16 mouse cellular contexts compared by ENCODE assay signal in the genomic region with DNA sequence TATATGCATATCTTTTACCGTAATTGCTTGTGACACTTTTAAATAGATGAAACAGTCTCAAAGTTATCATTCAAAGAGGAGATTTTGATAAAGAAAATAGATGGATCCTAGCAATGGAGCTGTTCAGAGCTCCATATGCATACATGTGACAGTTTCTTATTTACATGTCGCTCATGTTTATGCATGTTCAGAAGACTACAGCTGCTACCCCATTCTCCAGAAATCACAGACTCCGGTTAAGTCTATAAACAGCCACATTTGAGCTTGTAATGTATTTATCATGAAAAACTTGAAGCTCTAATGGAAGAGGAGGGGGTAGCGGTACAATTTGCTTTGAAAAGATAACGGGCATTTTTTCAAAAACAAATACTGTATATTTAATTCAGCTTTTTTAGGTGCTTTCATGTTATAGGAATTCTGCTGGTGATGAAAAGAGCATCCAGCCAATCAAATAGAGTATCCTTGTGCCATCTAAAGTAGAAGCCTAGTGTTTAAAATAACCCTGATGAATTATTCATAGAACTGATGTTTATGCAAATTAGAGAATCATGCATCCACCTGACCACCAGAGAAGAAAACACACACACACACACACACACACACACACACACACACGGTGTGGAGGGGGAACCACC.
A peak's percentile ranks its signal among the peaks of the same experiment; 100 is the strongest.
DNase-seq lines count a peak whose midpoint lies in the region; ATAC-seq lines count a peak whose summit lies in the region.
"Had no signal": no experiment of that assay in that cellular context is flagged by ENCODE, and none has a peak within 500 bp of the region (broad histone marks: within the 10 kb centered on the region; RNA-seq: fewer than 3 reads in every experiment).

No protein-coding gene starts in this region.

- no peaks in the 10 kb centered on the region for H3K9me3 ChIP-seq in forebrain, embryonic 14.5 days (replicated peaks; ENCODE audit: control insufficient read depth, low read length)
- no peaks in the 10 kb centered on the region for H3K9me3 ChIP-seq in midbrain, embryonic 12.5 days
- H3K9me3 ChIP-seq in kidney, embryonic 14.5 days (ENCODE audit: control insufficient read depth, low read length), result no peaks in the 10 kb centered on the region
- H3K9me3 ChIP-seq: embryonic facial prominence, embryonic 12.5 days; megakaryocyte, embryonic 14.5 days had no signal

- intact Hi-C loops in left cerebral cortex, postnatal 25 days (cut with DNase I), result loop anchor here (10.0 kb wide), 1 partner anchor 1181 kb away; no protein-coding TSS in a partner anchor
- intact Hi-C loops in left cerebral cortex, postnatal 36 days (cut with DNase I), result no loop called here

- peak; percentile 96 for ATAC-seq in forebrain, embryonic 14.5 days
- ATAC-seq in midbrain, embryonic 12.5 days (ENCODE audit: low FRiP score, low read depth), result peak; percentile 95
- no peak for ATAC-seq in kidney, embryonic 14.5 days (ENCODE audit: low FRiP score, low TSS enrichment)
- ATAC-seq: activated CD4-positive, CD25-positive, alpha-beta regulatory T cell, adult 4 months had no signal

- H3K9ac ChIP-seq in forebrain, embryonic 14.5 days (ENCODE audit: low read length), result no peak overlapping the region
- H3K9ac ChIP-seq in midbrain, embryonic 12.5 days (replicated peaks), result no peak overlapping the region
- H3K9ac ChIP-seq in kidney, embryonic 14.5 days (ENCODE audit: low read depth, low read length), result no peak overlapping the region
- H3K9ac ChIP-seq: embryonic facial prominence, embryonic 12.5 days had no signal

- peak; percentile 12 to 61 for DNase-seq in left cerebral cortex, postnatal 25 days (ENCODE audit: low spot score in 2 of 2)
- DNase-seq in left cerebral cortex, postnatal 36 days (ENCODE audit: low spot score in 2 of 2), result no peak
- DNase-seq in forebrain, embryonic 14.5 days (ENCODE audit: low spot score), result peak; percentile 90
- DNase-seq in right cerebral cortex, postnatal 14 days, result peak; percentile 16
- DNase-seq in gastrocnemius, postnatal 10 days, result no peak
- DNase-seq in heart, adult 9 months (ENCODE audit: low spot score in 2 of 2), result no peak
- DNase-seq: cerebellum, postnatal 25 days; heart, postnatal 10 days; kidney, adult 18-20 months; layer of hippocampus, adult 9-11 months; lung, adult 2 months had no signal

- no peaks in the 10 kb centered on the region for H3K36me3 ChIP-seq in forebrain, embryonic 14.5 days (ENCODE audit: control insufficient read depth, insufficient read depth, low read length)
- H3K36me3 ChIP-seq in midbrain, embryonic 12.5 days, result no peaks in the 10 kb centered on the region
- H3K36me3 ChIP-seq in kidney, embryonic 14.5 days (ENCODE audit: control insufficient read depth, insufficient read depth, low read length), result no peaks in the 10 kb centered on the region
- H3K36me3 ChIP-seq: embryonic facial prominence, embryonic 12.5 days had no signal

- WGBS in forebrain, embryonic 14.5 days, result 26% methylated on average over 6 of the region's 6 CpGs
- 64% methylated on average over 6 of the region's 6 CpGs for WGBS in midbrain, embryonic 12.5 days
- 84% methylated on average over 6 of the region's 6 CpGs for WGBS in kidney, embryonic 14.5 days

- peak overlapping the region; percentile 36 for H3K4me2 ChIP-seq in forebrain, embryonic 14.5 days (ENCODE audit: low read length)
- H3K4me2 ChIP-seq in midbrain, embryonic 12.5 days (replicated peaks), result peak overlapping the region; percentile 23; the same call in 1 of the 2 replicates
- no peak overlapping the region for H3K4me2 ChIP-seq in kidney, embryonic 14.5 days (replicated peaks; ENCODE audit: low read depth, low read length)
- H3K4me2 ChIP-seq: embryonic facial prominence, embryonic 12.5 days had no signal

- H3K27me3 ChIP-seq in forebrain, embryonic 14.5 days (replicated peaks; ENCODE audit: control insufficient read depth, insufficient read depth, low read length), result no peaks in the 10 kb centered on the region
- H3K27me3 ChIP-seq in midbrain, embryonic 12.5 days, result no peaks in the 10 kb centered on the region
- no peaks in the 10 kb centered on the region for H3K27me3 ChIP-seq in kidney, embryonic 14.5 days (ENCODE audit: control insufficient read depth, insufficient read depth, low read length)
- H3K27me3 ChIP-seq: embryonic facial prominence, embryonic 12.5 days; megakaryocyte, embryonic 14.5 days had no signal

- H3K4me3 ChIP-seq in forebrain, embryonic 14.5 days (ENCODE audit: low read depth, low read length), result peak overlapping the region; percentile 20
- no peak overlapping the region for H3K4me3 ChIP-seq in midbrain, embryonic 12.5 days
- H3K4me3 ChIP-seq in kidney, embryonic 14.5 days (ENCODE audit: low read length), result no peak overlapping the region
- H3K4me3 ChIP-seq: embryonic facial prominence, embryonic 12.5 days; megakaryocyte, embryonic 14.5 days had no signal

- H3K27ac ChIP-seq in forebrain, embryonic 14.5 days (ENCODE audit: low read depth, low read length), result peak overlapping the region; percentile 74
- H3K27ac ChIP-seq in midbrain, embryonic 12.5 days (replicated peaks), result peak overlapping the region; percentile 60
- H3K27ac ChIP-seq in kidney, embryonic 14.5 days (ENCODE audit: low read depth, low read length), result no peak overlapping the region
- H3K27ac ChIP-seq: embryonic facial prominence, embryonic 12.5 days had no signal

- no peaks in the 10 kb centered on the region for H3K4me1 ChIP-seq in forebrain, embryonic 14.5 days (ENCODE audit: control insufficient read depth, insufficient read depth, low read length)
- no peaks in the 10 kb centered on the region; the same call in 1 of the 2 replicates for H3K4me1 ChIP-seq in midbrain, embryonic 12.5 days
- no peaks in the 10 kb centered on the region for H3K4me1 ChIP-seq in kidney, embryonic 14.5 days (ENCODE audit: control insufficient read depth, insufficient read depth, low read length)
- H3K4me1 ChIP-seq: embryonic facial prominence, embryonic 12.5 days; megakaryocyte, embryonic 14.5 days had no signal

Comparison
In these comparisons a context has a peak if more than half of its experiments do, and no peak if none do; other contexts are left out.
1. DNase-seq: peak in left cerebral cortex, postnatal 25 days (2 of 2), forebrain, embryonic 14.5 days (single experiment) and right cerebral cortex, postnatal 14 days (single experiment); none in left cerebral cortex, postnatal 36 days (0 of 2), gastrocnemius, postnatal 10 days (single experiment) and heart, adult 9 months (0 of 2).